Mouse (Mus musculus): Measurements from ENCODE around the gene Gm8127. TPM values are rescaled to one million over a fixed set of nuclear protein-coding genes. Genes with fewer than 3 reads are reported as not detected.

The Gm8127 gene
- not detected in 2 replicates for polyA plus RNA-seq (2012; rRNA removed; ENCODE audit: low replicate concordance)

DNA sequence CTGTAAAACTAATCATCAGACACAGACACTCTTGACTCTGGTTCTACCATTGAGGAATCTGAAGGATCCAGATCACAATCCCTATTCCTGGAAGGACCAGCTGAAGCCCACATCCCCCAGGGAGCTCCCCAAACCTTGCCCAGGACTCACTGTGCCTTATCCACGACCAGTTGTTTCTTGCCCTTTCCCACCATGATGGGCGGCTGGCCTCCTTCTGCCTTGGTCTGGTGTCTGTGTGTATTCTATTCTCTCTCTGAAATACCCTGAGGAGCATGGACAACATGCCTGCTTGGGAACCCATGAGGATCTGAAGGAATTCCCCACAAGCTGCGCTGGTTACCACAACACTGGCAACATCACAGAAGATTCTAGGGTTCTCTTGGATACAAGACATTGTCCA, at the start of gene Gm8127:
Gene Gm8127, minus strand, starts transcription at position 330 of the 400 bp plus-strand sequence.

GRCm38 (mm10) chr14:43274986-43275511, 18.6 kb downstream of the Gm8127 start, which contains the start of gene Gm9732:
Gene Gm9732 (plus strand): TSS chr14:43275036.

DNA sequence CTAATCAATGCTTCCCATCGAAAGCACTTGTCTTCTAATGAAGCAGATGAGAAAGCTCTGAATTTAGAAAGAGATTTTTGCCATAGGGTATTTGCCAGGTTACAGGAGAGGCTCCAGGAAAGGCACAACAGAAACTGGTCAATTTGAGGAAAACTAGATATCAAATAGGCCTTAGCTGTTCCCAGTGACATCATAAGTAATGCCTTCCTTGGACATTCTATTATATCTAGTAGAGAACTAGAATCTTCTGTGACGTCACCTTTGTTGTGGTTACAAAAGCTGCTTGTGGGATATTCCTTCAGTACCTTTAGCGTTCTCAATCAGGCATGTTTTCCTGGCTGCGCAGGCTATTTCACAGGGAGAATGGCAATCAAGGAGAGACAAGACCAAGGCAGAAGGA, 35.3 kb downstream of the Gm8127 start, which contains the start of gene Gm8126:
Gene Gm8126, plus strand, starts transcription at position 301 of the 400 bp plus-strand sequence.

Other genes with a start within 250 kb of the Gm8127 start
- gene Gm8094, start 217.2 kb downstream of the Gm8127 start, polyA plus RNA-seq (2012; rRNA removed; ENCODE audit: low replicate concordance) = not detected in 2 replicates
- not detected in 2 replicates for gene Gm8104, start 193.2 kb downstream of the Gm8127 start, polyA plus RNA-seq (2012; rRNA removed; ENCODE audit: low replicate concordance)
- not detected in 2 replicates for gene Gm7233, start 114.0 kb downstream of the Gm8127 start, polyA plus RNA-seq (2012; rRNA removed; ENCODE audit: low replicate concordance)
- not detected in 2 replicates for gene Gm8122, start 58.5 kb downstream of the Gm8127 start, polyA plus RNA-seq (2012; rRNA removed; ENCODE audit: low replicate concordance)
- gene Gm8126, start 35.2 kb downstream of the Gm8127 start, polyA plus RNA-seq (2012; rRNA removed; ENCODE audit: low replicate concordance) = not detected in 2 replicates
- gene Gm9732, start 18.8 kb downstream of the Gm8127 start, polyA plus RNA-seq (2012; rRNA removed; ENCODE audit: low replicate concordance) = not detected in 2 replicates
- gene 1700001F09Rik, start 54.0 kb upstream of the Gm8127 start, polyA plus RNA-seq (2012; rRNA removed; ENCODE audit: low replicate concordance) = not detected in 2 replicates
- gene Gm8138, start 122.5 kb upstream of the Gm8127 start, polyA plus RNA-seq (2012; rRNA removed; ENCODE audit: low replicate concordance) = not detected in 2 replicates
- not detected in 2 replicates for gene Gm5799, start 249.7 kb upstream of the Gm8127 start, polyA plus RNA-seq (2012; rRNA removed; ENCODE audit: low replicate concordance)